Mouse (Mus musculus): Measurements from ENCODE around the gene Lin54.

DNA sequence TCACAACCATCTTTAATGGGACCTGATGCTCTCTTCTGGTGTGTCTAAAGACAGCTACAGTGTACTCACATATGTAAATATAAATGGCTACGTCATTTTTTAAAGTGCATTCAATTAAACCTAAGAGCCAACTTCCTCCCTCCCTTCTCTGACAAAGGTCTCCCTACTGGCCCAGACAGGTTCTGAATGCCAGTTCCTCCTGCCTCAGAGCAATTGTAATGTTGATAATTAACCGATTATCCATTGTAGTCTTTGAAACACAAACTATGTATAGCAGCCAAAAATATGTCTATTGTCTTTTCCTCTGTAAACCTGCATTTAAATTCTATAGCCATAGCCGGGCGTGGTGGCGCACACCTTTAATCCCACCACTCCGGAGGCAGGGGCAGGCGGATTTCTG, 33.1 kb downstream of the Lin54 start:
- TF ChIP-seq POLR2A (IDR thresholded peaks at IDR 0.05; ENCODE audit: low read depth, low read length) (no peak), CTCF (conservative IDR thresholded peaks at IDR 0.05; ENCODE audit: insufficient read depth, insufficient read length, low read depth, low read length) (no peak)
